Mouse (Mus musculus): ENCODE data around the gene St6gal1.
A peak's percentile ranks its signal among the peaks of the same experiment; 100 is the strongest.

The St6gal1 gene

DNA sequence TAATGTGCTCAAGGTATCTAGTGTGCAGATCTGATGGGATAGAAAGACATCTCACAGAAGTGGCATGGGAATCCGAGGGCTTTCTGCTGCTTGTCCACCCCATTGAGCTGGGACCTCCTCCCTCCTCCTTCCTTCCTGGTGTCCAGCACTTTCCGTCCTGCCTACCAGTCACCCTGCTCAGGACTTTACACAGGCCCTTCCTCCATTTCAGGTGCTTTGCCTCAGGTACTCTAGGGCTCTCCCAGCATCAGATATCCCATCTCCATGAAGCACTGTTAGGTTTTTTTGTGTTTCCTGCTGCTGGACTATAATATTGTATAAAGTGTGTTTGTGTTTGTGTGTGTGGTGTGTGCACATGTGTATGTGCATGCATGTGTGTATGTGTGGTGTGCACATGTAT lies 51.1 kb downstream of the St6gal1 start:
- DNase-seq: no peak

DNA sequence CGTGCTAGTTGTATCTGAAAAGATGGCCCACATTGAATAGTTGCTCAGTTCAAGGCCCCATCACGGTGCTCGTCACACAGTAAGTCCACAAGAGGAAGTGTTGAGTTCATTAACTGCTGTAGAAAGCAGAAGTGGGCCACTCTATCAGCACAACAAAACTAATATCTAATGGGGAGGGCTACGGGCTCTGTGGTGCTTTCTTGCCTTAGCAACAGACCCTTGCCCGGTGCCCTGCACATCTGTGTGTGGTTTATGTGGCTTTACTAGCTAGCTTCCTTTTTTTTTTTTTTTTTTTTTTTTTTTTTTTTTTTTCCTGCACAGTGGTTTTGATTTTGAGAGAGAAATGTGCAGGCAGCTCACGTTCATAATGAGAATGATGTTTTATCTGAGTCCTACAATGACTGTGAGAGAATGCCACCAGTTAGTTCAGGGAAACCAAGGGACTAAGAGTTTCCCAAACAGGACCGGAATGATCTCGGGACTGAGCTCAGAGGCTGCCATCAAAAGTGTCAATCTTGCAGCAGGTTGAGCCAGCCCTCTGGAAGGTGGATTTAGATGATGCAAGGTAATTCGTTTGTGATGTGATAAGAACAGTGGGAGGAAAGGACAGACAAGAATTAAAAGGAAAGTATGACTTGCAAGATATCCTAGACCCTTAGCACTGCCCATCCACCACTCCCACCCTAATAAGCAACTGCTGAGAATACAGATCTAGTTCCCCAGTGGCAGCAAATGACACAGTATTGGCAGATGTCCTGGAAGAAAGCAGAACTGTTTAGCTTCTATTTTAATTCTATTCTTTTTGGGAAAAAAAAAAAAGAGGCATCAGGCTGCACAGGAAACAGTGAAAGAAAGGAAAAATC lies 55.6 kb downstream of the St6gal1 start:
- DNase-seq: no peak

DNA sequence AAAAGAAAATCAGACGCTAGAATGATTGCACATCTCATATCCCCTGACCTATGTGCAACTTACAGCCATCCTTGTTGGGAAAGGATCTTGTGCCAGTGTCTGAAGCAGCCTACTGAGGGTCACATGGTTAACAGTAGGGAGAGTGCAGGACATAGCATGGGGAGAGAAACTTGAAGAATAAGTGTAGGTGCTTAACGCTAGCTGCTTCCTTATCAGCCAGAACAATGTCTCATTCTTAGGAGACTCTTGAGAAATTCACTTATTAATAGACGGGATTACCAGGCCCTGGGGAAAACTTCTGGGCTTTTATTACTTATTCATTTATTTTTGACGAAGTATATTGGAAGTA lies 56.2 kb downstream of the St6gal1 start:
- DNase-seq: no peak

DNA sequence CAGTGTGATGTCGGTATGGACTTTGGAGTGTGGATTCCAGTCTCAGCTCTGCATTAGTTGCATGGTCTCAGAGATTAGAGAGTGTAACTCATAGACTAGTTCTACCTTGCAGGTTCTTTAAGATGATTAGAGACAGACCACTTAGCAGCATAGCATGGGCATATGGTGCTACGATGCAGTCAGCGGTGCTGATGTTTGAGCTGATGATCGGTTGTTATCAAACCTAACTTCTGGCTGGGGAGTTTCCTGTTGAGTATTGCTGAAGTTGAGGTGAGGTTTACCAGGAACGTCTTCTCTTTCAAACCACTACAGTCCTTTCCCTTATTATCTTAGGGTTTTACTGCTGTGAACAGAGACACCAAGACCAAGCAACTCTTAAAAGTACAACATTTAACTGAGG lies 57.7 kb downstream of the St6gal1 start:
- no peak for DNase-seq

DNA sequence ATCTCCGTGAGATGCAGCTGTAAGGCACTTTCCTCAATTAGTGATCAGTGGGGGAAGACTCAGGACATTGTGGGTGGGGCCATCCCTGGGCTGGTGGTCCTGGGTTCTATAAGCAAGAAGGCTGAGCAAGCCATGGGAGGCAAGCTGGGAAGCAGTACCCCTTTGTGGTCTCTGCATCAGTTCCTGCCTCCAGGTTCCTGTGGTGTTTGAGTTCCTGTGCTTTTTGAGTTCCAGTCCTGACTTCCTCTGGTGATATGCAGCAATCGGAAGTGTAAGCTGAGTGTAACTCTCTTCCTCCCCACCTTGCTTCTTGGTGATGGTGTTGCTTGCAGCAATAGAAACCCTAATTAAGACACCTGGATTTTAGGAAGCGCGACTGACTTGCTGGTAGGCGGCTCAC lies 58.4 kb downstream of the St6gal1 start:
- no peak for DNase-seq

DNA sequence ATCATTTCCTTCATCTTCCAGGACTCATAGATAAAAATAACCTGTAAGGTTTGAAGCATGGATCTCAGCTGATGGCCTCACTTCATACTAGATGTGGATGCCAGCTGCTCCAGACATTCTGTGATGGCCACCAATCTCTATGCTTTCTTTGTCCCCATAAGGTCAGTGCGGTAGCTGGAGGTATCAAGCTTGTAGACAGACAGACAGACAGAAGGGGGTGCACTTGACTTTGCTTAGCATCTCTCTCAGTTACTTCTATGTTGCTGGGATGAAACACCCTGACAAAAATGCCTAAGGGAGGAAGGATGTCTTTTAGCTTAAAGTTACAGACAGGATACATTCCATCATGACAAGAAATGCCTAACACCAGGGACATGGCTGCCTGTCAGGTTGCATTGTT lies 59.1 kb downstream of the St6gal1 start:
- no peak for DNase-seq

DNA sequence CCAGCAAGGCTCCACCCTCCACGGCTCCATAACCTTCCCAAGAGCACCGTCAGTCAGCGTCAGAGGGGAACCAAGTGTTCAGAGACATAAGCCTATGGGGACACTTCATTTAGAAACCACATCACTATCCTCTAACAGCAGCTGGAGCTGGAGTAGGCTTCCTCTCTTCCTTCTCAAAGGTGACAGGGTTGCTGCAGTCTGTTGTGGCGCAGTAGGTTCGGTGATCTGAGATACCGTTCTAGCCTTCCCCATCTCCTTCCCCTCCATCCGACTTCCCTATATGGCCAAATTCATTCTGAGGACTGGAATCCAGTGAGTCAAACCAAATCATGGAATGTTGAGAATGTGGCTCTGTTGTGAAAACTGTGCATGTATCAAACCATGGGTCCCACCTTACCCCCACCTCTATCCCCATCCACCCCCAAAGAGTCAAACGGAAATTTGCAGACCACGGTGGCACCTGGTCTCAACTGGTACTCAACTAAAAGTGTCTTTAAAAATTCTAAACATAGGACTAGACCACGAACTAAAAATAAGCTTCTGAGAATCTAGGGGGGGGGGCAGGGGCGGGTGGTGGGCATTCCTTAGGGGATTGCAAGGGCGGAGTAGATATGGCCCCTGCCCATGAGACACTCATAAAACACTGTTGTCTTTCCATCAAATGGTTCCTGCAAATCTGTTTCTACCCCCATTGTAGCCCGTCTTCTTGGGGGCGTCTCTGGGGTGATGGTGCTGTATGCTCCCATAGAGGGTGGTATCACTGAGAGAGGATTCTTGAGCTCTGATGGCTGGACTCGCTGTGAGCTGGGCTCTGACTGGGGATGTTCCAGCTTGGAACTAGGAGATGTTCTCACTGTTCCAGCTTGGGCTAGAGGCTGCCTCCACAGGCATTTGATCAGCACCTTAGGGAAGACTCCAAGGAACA lies 60.2 kb downstream of the St6gal1 start:
- no peak for DNase-seq

DNA sequence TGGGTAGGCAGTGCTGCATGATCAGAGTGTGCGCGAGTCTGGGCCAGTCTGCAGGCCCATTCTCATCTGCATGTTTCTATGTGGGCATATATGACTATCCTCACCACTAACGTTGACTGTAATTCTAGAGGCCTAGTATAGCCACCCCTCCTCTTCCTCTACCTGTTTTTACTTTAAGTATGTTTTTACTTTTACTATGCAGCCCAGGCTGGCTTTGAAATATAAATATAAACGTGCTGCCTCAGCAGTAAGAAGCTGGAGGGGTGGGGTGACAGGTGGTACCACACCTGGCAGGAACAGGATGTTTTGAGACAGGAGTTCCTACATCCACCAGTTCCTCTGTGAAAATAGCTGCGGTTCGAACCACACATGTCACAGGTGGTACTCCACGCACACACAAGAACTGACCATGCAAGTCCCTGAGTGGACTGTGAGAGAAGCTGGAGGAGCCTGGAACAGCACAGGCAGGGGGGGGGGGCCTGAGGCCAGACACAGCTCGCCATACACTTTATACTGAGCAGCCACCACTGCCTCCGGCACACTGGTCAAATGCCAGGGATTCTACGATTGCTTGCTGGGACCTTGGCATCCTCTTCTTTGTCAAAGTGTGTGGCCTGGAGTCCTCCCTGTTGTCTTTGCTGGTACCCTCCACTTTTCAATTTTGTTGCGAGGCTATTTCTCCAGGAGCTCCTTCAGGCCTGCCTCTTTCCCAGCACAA lies 62.0 kb downstream of the St6gal1 start:
- DNase-seq: peak in 1 of 2 experiments; percentile 25

DNA sequence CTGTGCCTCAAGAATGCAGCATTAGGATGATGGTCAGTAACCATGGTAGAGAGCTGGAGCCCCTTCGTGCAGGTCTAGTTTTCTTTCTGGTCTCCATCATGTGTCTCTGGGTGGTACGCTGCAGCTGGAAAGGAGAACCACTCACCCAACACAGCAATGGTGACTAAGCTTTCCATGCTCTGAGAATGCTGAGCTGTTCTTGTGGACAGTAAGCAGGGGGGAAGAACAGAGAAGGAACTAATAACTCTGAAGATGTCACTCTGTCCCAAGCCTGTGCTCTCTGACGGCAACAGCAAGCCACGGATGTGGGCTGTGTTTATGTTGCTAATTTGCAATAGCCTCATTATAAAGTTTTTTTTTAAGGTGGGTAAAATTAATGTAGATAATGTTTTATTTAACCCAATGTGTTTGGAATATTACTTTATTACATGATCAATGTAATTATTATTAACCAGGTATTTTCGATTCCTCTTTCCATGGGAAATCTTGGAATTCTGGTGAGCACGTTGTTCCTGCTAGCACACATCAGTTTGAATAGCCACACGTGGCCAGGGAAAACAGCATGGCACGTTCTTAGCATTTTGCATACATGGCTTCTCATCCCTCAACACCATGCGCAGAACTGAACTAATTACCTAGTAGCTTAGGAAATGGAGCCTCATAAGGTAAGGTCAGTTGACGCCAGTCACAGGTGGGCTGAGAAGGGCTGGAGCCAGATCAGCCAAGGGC lies 62.9 kb downstream of the St6gal1 start:
- DNase-seq: no peak

DNA sequence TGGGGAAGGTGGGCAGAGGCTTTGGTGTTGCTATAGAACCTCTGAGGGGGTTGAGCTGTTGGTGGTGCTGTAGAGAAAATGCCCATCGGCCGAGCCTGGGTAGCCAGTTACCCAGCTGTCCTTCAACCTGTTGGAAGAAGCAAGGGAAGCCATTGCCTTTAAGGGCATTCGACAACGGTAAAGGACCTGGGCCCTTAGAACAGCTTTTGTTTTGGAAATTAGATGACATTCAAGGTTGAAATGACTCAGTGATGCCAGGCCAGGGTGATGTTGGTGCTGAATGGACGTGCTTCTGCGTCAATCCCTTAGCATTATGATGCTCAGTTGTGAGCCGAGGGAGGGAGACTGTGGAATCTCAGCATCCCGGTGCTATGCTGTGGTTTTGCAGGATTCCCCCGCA lies 63.6 kb downstream of the St6gal1 start:
- DNase-seq: no peak

DNA sequence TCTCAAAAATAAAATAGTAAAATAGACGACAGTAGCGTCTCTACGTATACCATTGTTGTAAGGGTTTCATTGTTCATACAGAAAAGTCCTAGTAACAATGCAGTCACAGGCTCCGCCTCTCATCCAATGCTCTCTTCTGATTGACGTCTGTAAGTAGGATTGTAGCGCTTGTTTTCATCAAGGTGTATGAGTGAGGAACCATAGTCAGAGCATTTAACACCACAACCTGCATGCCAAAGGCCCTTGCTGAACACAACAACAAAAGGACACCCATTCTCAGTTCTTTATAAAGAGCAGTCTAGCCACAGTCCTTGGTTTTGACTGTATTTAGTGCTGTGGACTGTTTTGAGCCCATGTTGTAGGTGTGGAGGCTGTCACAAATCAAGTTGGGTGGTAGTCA lies 64.9 kb downstream of the St6gal1 start:
- DNase-seq: no peak

DNA sequence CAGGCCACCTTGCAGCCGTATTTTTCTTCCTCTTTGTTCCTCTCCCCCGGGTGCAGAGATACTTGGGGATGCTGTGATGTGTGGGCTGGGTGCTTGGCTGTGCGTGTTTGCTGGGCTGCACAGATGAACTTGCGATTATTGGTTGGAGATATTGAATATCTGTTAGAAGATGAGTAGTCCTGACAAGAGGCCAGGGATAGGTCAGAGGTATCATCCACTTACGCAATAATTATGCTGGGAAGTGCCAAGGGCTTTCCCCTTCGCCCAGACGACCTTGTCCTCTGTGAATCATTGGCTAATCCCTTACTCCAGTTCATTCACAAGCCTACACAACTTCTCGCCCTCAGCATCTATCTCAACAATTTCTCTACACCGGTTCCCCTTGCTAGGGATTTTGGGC lies 65.6 kb downstream of the St6gal1 start:
- DNase-seq: no peak

DNA sequence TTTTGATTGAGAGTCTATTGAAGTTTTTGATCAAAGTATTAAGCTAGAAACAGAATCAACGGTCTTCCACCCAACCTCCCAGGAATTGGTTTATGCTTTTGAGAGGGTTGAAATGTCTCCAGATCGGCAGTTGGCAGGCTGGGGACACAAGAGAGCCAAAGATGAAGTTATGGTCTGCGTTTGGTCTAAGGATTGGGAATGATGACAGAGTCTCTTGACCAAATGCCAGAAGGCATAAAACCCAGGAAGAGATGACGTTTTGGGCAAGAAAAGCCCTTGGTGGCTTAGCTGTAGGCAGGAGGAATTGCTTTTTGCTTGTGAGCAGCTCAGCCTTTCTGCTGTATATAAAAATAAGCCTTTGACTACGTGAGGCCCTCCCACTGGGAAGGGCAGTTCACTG lies 67.0 kb downstream of the St6gal1 start:
- DNase-seq: peak; percentile 28 to 45

DNA sequence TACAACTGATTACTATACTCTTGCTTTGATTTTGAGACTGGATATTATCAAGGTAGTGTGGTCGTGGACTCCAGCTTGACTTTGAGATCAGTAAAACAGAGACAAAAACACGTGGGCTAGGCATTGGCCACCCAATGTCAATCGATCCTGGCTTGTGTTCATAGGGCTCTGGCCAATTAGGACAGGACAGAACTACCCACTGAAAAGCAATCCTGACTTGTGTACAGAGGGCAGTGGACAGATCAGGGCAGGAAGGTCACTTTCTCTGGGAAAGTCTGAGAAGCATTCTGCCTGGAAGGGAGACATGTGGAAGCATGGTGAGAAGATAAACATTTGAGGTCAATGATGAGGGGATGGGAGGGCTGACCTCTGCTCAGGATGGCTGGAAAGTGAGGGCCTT lies 69.7 kb downstream of the St6gal1 start:
- no peak for DNase-seq

DNA sequence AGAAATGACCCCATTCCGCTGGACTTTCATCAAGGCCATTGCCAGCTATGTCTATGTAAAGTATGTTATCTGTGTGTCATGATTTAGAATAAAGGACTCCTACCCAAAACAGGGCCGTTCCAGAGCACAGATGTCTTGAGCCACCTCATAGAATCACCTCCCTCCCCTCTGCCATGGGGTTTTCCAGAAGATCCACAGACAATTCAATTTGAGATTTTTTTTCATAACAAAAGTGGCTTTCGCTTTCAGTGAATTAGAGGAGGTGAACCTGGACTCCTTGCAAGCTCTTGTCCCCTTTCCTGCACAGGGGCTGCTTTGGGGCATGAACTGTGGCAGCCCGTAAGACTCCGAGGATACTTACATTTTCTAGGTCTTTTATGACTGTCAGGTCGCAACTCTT lies 70.2 kb downstream of the St6gal1 start:
- DNase-seq: no peak

DNA sequence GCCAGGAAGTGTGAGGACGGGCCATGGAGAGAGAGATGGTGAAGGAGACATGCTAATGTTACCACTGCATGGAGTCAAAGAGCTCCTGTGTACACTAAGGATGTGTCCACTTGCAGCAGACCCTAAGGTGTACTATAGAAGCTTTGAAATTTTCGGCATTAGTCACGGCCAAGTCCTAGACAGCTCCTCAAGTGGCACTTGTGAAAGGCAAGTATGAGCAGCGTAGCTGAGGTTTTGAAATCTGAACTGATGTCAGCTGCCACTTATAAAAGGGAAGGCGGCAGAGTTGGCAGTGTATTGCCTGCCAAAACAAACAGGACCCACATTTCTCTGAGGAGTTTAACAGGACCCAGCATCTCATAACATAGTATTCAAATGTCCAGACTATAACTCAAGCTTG lies 71.2 kb downstream of the St6gal1 start:
- DNase-seq: no peak

DNA sequence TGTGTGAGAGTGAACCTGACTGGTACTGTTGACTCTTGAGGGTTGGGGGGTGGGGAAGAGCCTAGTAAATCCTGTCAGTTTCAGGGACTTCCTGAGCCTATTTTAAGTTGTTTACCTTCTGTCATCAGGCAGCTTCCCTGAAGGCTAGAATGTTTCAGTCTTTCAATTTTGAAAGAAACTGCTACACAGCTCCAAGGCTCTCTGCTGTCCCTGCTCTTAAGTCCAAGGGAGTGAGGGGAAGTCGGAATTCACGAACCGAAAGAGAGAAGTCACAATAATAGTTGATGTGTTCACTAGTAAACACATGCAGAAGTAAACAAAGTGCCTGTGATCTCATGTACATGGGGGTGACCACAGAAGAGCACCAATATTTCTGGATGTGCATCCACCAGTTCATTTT lies 72.2 kb downstream of the St6gal1 start:
- no peak for DNase-seq

DNA sequence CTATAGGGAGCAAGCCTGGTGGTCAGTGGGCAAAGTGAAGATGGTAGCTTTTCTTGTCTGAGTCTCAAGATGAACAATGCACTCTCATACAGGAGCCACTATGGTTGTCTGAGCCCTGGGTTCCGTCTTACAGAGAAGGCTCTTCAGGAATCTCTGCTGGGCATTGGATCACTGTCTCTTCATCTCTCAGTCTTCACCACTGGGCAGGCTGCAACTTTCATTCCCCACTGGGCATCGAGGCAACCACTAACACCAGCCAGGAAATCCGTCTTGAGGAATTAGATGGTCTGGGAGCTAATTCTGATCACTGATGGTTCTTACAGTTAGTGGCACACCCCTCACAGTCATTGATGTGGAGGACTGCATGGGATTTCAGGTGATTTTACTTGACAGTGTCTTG lies 73.9 kb downstream of the St6gal1 start:
- DNase-seq: no peak

DNA sequence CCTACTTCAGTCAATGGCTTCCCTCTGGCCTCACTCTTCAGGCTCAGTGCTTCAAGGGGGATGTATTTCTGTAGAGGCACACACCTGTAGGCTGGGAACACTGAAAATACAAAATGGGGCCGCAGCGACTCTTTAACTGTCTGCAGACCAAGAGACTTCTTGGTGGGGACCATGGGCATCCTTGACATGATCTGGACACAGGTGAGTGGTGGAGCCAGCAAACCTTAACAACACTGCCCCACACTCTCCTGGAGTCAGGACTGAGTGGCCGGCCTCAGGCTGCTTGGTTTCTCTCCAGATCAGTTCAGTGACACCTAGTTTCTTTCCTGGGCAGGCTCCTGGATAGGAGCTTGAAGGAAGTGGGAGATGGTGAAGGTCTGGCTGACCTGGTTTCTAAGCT lies 74.4 kb downstream of the St6gal1 start:
- no peak for DNase-seq

DNA sequence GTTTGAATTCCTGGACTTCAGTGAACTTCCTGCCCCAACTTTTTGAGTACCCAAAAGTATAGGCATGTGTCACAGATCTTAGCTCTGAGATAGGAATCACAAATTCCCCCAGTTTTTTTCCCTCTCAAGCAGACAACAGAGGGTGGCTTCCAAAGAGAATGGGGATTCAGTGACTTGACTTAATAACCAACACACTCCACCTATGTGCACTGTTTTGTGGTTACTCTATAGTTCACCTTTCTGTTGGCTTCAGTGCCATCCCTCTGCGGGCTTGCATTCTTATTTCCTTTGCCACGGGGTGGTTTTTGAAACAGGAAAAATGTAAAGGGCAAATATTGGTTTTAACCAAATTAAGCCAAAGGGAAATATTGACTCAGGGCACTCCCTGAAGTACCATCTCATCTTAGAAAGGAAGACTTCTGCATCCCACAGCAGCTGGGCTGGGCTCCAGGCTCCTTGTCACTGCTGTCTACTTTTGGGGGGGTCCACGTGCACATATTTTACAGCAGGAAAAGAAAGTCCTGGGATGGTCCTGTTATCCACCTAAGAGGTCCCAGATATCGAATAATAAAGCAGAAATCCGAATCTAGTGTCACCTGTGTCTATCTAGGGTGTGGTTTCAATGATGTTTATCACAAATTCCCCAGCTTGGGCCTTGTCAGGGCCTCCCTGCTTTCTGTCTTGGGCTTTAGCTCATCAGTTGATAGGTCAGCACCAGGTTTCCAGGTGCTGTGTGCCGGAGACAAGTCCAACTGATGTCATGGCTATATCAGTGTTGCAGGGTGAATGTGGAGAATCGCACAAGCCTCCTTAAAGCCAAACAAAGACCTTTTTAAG lies 75.6 kb downstream of the St6gal1 start:
- DNase-seq: no peak

DNA sequence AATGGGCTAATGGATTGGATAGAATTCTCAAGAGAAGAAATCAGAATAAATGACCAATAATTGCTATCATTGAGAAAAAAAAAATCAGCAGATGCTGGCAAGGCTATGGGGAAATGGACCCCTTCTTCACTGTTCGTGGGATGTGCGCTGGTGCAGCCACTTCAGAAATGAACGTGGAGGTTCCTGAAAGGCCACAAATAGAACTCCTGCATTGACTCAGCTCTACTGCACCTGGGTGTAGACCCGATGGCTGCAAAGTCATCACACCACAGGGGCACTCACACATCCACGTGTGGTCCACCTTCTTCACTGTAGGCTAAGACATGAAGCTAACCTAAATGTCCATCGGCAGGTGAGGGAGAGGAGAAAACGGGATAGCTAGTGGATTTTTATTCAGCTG lies 77.2 kb downstream of the St6gal1 start:
- no peak for DNase-seq
